Mouse (Mus musculus): ENCODE data around the gene Zfp488.

The Zfp488 gene

GRCm38 (mm10) chr14:33978604-33979059, at the start of gene Zfp488:
Gene Zfp488 (minus strand): TSS chr14:33978764.
- peak in 1 of 2 experiments; percentile 26 for DNase-seq

- DNase-seq = no peak
Observed at GRCm38 (mm10) chr14:34026710-34027109, 48.1 kb upstream of the Zfp488 start.

- DNase-seq = no peak
Observed at GRCm38 (mm10) chr14:34016938-34017337, 38.4 kb upstream of the Zfp488 start.

GRCm38 (mm10) chr14:34016381-34016780, 37.8 kb upstream of the Zfp488 start, which contains the start of gene Gm5460:
Gene Gm5460 (plus strand): TSS chr14:34016758.
- DNase-seq = no peak

GRCm38 (mm10) chr14:34015063-34015462, 36.5 kb upstream of the Zfp488 start, which contains the start of gene Gm30083:
Gene Gm30083 (minus strand): TSS chr14:34015182.
- no peak for DNase-seq

GRCm38 (mm10) chr14:34002358-34002757, 23.8 kb upstream of the Zfp488 start:
- no peak for DNase-seq

- DNase-seq = no peak
Observed at GRCm38 (mm10) chr14:34001445-34001844, 22.9 kb upstream of the Zfp488 start.

GRCm38 (mm10) chr14:34000076-34000475, 21.5 kb upstream of the Zfp488 start:
- DNase-seq = no peak

GRCm38 (mm10) chr14:33997427-33997826, 18.9 kb upstream of the Zfp488 start:
- DNase-seq = no peak

GRCm38 (mm10) chr14:33993521-33994289, 15.1 kb upstream of the Zfp488 start:
- DNase-seq = no peak

- no peak for DNase-seq
Observed at GRCm38 (mm10) chr14:33993051-33993450, 14.5 kb upstream of the Zfp488 start.

- DNase-seq = peak; percentile 78 to 82
Observed at GRCm38 (mm10) chr14:33991971-33992370, 13.4 kb upstream of the Zfp488 start.

GRCm38 (mm10) chr14:33989201-33989600, 10.6 kb upstream of the Zfp488 start:
- DNase-seq = no peak

GRCm38 (mm10) chr14:33977748-33978147, 816 bp downstream of the Zfp488 start:
- DNase-seq = no peak

- no peak for DNase-seq
Observed at GRCm38 (mm10) chr14:33974752-33975151, 3.8 kb downstream of the Zfp488 start.

- DNase-seq = no peak
Observed at GRCm38 (mm10) chr14:33972679-33973078, 5.9 kb downstream of the Zfp488 start.

GRCm38 (mm10) chr14:33965675-33966074, 12.9 kb downstream of the Zfp488 start:
- no peak for DNase-seq

GRCm38 (mm10) chr14:33959341-33959740, 19.2 kb downstream of the Zfp488 start:
- DNase-seq = peak; percentile 66 to 72

GRCm38 (mm10) chr14:33958841-33959240, 19.7 kb downstream of the Zfp488 start:
- DNase-seq = no peak

GRCm38 (mm10) chr14:33958186-33958585, 20.4 kb downstream of the Zfp488 start:
- DNase-seq = no peak

- DNase-seq = no peak
Observed at GRCm38 (mm10) chr14:33956055-33956454, 22.5 kb downstream of the Zfp488 start.

GRCm38 (mm10) chr14:33953761-33954160, 24.8 kb downstream of the Zfp488 start, which contains the start of gene Rbp3:
Gene Rbp3 (plus strand): TSS chr14:33954003.
- no peak for DNase-seq

GRCm38 (mm10) chr14:33952233-33952981, 26.2 kb downstream of the Zfp488 start:
- peak in 1 of 2 experiments; percentile 23 for DNase-seq

- no peak for DNase-seq
Observed at GRCm38 (mm10) chr14:33946125-33946524, 32.4 kb downstream of the Zfp488 start.

Measured in cerebellum, postnatal 36 days (tissue).